Mouse (Mus musculus) midbrain, embryonic 11.5 days (tissue): Measurements from ENCODE around the gene Psd. TPM values are rescaled to one million over a fixed set of nuclear protein-coding genes. Genes with fewer than 3 reads are reported as not detected.

Source experiments
- ATAC-seq: fragments of 200-750 bp; cut with Nextera tagmentation; 2 replicates; pipeline ENCODE4 v1.8.0; 2017; ENCODE audit warnings: moderate TSS enrichment, moderate library complexity; ENCODE audit not compliant: low FRiP score
- DNase-seq: peaks from one replicate; pipeline ENCODE4 v3.0.0; 2015; ENCODE audit warnings: low spot score; ENCODE audit errors: missing footprints
- H3K27ac ChIP-seq: fragments of 300-500 bp; sonication (generic); 2 replicates; pipeline ENCODE4 v1.5.1; 2014; ENCODE audit warnings: low read depth, low read length
- H3K27me3 ChIP-seq: fragments of 300-500 bp; sonication (generic); 2 replicates; pipeline ENCODE4 v1.6.1; 2014; ENCODE audit warnings: mild to moderate bottlenecking, low read length, moderate library complexity, mixed read lengths; ENCODE audit not compliant: control insufficient read depth, insufficient read depth
- H3K36me3 ChIP-seq: fragments of 300-500 bp; sonication (generic); 2 replicates; pipeline ENCODE4 v1.6.1; 2014; ENCODE audit warnings: mild to moderate bottlenecking, low read length, moderate library complexity, mixed read lengths; ENCODE audit not compliant: control insufficient read depth, insufficient read depth
- H3K4me1 ChIP-seq: fragments of 300-500 bp; sonication (generic); 2 replicates; pipeline ENCODE4 v1.6.1; 2014; ENCODE audit warnings: low read length; ENCODE audit not compliant: control insufficient read depth, insufficient read depth
- H3K4me2 ChIP-seq: fragments of 300-500 bp; sonication (generic); 2 replicates; pipeline ENCODE4 v1.6.1; 2014; ENCODE audit warnings: mild to moderate bottlenecking, moderate library complexity
- H3K4me3 ChIP-seq: fragments of 300-500 bp; sonication (generic); 2 replicates; pipeline ENCODE4 v1.5.1; 2014; ENCODE audit warnings: low read depth, low read length
- H3K9ac ChIP-seq: fragments of 300-500 bp; sonication (generic); 2 replicates; pipeline ENCODE4 v1.6.1; 2014; ENCODE audit warnings: low read length
- H3K9me3 ChIP-seq: fragments of 300-500 bp; sonication (generic); 2 replicates; pipeline ENCODE4 v1.6.1; 2016; ENCODE audit warnings: low read length; ENCODE audit not compliant: control insufficient read depth
- WGBS: fragments of 180-500 bp; shearing (Covaris S2); extraction: QIAGEN DNeasy Blood & Tissue Kit; methylation state at CpG from one replicate; pipeline ENCODE4 v1.1.7; 2014; 5-methylcytosine and 5-hydroxymethylcytosine counted together
- polyA plus RNA-seq: library from polyadenylated mRNA; unstranded; fragments of >200 nt; fragmentation: Nextera tagmentation; extraction: Ambion mirVana; gene quantifications from 2 replicates; pipeline ENCODE4 v1.2.1, GENCODE M21; 2014

Gene Psd
- polyA plus RNA-seq, 1 experiment from 2014 or later, result 10.7 TPM

DNA sequence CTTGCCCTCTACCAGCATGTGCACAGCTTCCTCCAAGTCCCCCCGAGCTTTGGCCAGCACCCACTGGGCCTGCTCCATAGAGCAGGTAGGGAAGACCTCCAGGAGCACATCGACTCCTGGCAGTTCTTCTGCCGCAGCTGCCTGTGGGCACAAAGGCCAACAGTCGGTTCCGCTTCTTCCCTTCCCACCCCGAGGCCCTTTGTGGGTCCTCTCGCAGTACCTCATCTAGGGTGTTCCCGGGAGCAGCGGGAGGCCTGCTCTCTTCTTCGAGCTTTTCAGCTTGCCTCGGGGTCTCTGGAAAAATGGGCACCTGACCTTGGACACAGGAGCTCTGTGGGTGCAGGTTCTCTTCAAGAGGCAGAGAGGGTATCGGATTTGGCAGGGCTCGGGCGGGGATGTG is 4.4 kb upstream of the Psd start:
- H3K4me2 ChIP-seq, result no peak overlapping the region
- 0 out of 2 replicates have a peak, but pooled peaks cover 3% of the 10 kb centered on the region for H3K27me3 ChIP-seq
- H3K9me3 ChIP-seq, result no peaks in the 10 kb centered on the region
- no peaks in the 10 kb centered on the region for H3K36me3 ChIP-seq
- no peak overlapping the region for H3K27ac ChIP-seq
- WGBS, result 93% methylated on average over 14 of the region's 14 CpGs
- DNase-seq, result peak; percentile 80
- H3K4me1 ChIP-seq, result peaks cover 26% of the 10 kb centered on the region
- no peak for ATAC-seq
- no peak overlapping the region for H3K9ac ChIP-seq
- no peak overlapping the region for H3K4me3 ChIP-seq

DNA sequence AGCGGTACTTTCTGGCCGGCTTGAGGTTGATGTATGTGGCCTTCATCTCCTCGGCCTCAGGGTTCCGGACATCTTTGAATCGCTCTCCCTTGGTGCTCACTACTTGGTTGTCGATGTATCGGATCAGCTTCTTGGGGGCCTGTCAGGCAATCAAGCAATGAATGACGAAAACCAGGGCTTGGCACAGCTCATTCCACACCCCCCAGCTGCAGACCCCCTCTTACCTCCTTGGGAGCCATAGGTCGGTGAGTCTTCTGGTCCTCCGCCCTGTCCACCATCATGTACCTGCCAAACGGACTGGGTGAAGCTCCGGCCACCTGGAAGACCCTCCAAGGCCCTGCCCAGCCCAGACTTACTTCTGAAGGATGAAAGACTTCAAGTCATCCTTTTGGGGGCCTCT is 3.7 kb upstream of the Psd start:
- H3K9ac ChIP-seq, result no peak overlapping the region
- DNase-seq (no peak), ATAC-seq (no peak)
- H3K4me3 ChIP-seq, result no peak overlapping the region
- no peaks in the 10 kb centered on the region for H3K36me3 ChIP-seq
- H3K4me1 ChIP-seq, result peaks cover 32% of the 10 kb centered on the region
- H3K27me3 ChIP-seq, result peaks cover 5% of the 10 kb centered on the region; the same call in 1 of the 2 replicates
- H3K4me2 ChIP-seq, result no peak overlapping the region
- 91% methylated on average over 12 of the region's 12 CpGs for WGBS
- no peak overlapping the region for H3K27ac ChIP-seq
- no peaks in the 10 kb centered on the region for H3K9me3 ChIP-seq

DNA sequence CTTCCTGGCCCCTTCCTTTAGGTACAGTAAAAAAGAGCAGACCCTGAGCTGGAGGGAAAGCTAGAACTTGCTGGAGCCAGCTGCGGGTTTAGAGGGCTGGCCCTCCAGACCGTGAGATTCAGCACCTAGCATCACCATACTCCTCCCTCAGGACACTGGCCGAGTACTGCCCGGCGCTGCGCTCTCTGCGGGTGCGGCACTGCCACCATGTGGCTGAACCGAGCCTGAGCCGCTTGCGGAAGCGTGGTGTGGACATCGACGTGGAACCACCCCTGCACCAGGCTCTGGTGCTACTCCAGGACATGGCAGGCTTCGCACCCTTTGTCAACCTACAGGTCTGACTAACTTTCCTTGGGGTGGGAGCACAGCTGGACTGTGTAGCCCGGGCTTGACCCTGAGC is 3.0 kb upstream of the Psd start:
- peaks cover 12% of the 10 kb centered on the region for H3K27me3 ChIP-seq

DNA sequence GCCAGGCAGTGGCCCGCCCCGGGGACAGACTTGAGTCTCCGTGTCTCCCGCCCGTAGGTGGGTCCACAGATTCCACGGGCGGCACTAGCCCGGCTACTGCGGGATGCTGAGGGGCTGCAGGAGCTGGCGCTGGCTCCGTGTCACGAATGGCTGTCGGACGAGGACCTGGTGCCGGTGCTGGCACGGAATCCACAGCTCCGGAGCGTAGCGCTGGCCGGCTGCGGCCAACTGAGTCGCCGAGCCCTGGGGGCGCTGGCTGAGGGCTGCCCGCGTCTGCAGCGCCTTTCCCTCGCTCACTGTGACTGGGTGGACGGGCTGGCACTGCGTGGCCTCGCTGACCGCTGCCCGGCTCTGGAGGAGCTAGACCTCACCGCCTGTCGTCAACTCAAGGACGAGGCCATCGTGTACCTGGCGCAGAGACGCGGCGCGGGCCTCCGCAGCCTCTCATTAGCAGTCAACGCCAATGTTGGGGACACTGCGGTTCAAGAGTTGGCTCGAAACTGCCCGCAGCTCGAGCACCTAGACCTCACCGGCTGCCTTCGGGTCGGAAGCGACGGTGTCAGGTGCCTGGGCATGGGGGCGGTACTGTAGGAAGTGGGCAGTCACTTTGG is 2.2 kb upstream of the Psd start:
- WGBS, result 1% methylated on average over 54 of the region's 54 CpGs
- DNase-seq (peak; percentile 89), ATAC-seq (no peak)
- H3K9ac ChIP-seq, result peak overlapping the region; percentile 80
- H3K27ac ChIP-seq, result peak overlapping the region; percentile 89
- no peaks in the 10 kb centered on the region for H3K9me3 ChIP-seq
- peak overlapping the region; percentile 100 for H3K4me2 ChIP-seq
- peak overlapping the region; percentile 65 for H3K4me3 ChIP-seq
- peaks cover 15% of the 10 kb centered on the region for H3K27me3 ChIP-seq
- H3K36me3 ChIP-seq, result no peaks in the 10 kb centered on the region
- peaks cover 33% of the 10 kb centered on the region for H3K4me1 ChIP-seq

More for the DNA sequence above, 3.0 kb upstream of the Psd start:
- H3K4me2 ChIP-seq, result peak overlapping the region; percentile 19; the same call in 1 of the 2 replicates
- peak; percentile 96 for DNase-seq
- WGBS, result 6% methylated on average over 16 of the region's 16 CpGs
- ATAC-seq, result peak; percentile 38
- H3K36me3 ChIP-seq, result no peaks in the 10 kb centered on the region
- peaks cover 33% of the 10 kb centered on the region for H3K4me1 ChIP-seq
- no peaks in the 10 kb centered on the region for H3K9me3 ChIP-seq
- no peak overlapping the region for H3K9ac ChIP-seq
- H3K4me3 ChIP-seq, result peak overlapping the region; percentile 4; the same call in 1 of the 2 replicates
- H3K27ac ChIP-seq, result no peak overlapping the region

DNA sequence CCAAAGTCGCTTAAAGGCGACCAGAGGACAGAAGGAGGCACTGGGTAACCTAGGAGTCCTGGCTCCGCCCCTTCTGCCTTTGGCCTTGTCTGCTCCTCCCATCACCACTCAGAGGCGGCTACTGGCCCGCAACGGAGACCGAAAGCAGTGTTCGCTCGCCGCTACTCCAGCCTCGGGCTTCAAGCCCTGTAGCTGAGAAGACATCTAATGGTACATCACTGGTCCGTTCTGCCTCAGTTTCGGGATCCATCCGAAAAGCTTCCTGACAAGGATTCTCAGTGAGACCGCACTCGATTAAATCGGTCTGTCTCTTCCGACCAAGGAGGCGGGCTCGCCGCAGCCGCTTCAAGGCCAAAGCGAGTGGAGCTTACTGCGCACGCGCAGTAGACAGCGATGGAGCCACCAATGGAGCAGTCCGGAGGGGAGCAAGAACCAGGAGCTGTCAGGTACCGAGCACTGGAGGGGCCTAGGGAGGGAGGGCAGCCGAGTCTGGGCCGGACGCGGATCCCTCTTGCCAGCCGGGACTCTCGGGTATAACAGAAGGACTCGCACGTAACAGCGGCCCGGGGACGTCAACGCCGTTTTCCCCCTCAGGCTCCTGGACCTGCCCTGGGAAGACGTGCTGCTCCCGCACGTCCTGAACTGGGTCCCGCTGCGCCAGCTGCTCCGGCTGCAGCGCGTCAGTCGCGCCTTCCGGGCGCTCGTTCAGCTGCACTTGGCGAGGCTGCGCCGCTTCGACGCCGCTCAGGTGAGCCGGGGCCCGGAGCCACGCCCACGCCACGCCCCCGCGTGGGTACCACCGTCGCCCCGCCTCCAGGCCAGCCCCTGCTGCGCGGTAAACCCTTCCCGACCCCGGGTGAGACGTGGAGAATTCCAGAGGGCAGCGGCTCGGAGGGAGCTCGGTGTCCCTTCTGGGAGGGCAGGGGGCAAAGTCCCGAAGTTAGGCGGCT is 1.4 kb upstream of the Psd start, which contains the start of gene Fbxl15:
Gene Fbxl15, plus strand, starts transcription at position 104 of the 950 bp plus-strand sequence.
- under 1% methylated on average over 80 of the region's 81 CpGs for WGBS
- H3K9me3 ChIP-seq, result no peaks in the 10 kb centered on the region
- peaks cover 33% of the 10 kb centered on the region for H3K4me1 ChIP-seq
- no peaks in the 10 kb centered on the region for H3K36me3 ChIP-seq
- peak; percentile 86 for ATAC-seq
- H3K27ac ChIP-seq, result peak within 1 kb of the TSS; percentile 89
- H3K9ac ChIP-seq, result peak within 1 kb of the TSS; percentile 80
- peaks cover 15% of the 10 kb centered on the region for H3K27me3 ChIP-seq
- peak within 1 kb of the TSS; percentile 65 for H3K4me3 ChIP-seq
- DNase-seq, result peak; percentile 99
- H3K4me2 ChIP-seq, result peak within 1 kb of the TSS; percentile 100

DNA sequence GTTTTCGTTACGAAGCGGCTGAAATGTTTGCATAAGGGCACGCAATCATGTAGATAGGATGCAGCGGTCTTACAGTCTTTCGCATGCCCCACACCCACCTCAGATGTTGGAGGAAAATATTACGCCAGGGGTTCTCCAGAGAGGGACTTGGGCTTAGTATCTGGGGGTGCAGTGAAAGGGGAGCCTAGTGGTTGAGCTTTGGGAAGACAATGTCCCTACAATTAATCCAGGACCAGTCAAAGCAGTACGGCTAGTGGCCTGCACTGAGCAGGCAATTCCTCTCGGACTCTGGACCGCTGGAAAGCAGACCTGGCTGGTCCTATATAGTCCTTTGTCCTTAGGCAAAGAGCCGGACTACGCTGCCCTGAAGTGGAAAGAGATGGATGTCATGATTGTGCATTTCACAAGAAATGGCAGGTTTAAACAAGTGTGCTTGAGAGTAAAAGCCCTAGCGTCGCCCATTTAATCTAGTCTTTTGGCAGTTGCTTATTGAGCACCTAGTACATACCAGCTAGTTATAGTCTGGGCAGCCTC is 642 bp upstream of the Psd start:
- H3K27me3 ChIP-seq, result peaks cover 15% of the 10 kb centered on the region
- peak overlapping the region; percentile 100 for H3K4me2 ChIP-seq
- ATAC-seq (no peak), DNase-seq (no peak)
- no peaks in the 10 kb centered on the region for H3K9me3 ChIP-seq
- H3K4me1 ChIP-seq, result peaks cover 31% of the 10 kb centered on the region
- peak overlapping the region; percentile 89 for H3K27ac ChIP-seq
- peak overlapping the region; percentile 65 for H3K4me3 ChIP-seq
- no peaks in the 10 kb centered on the region for H3K36me3 ChIP-seq
- 28% methylated on average over 14 of the region's 14 CpGs for WGBS
- 0 out of 2 replicates have a peak overlapping the region, but pooled peaks have one; percentile 10 for H3K9ac ChIP-seq

DNA sequence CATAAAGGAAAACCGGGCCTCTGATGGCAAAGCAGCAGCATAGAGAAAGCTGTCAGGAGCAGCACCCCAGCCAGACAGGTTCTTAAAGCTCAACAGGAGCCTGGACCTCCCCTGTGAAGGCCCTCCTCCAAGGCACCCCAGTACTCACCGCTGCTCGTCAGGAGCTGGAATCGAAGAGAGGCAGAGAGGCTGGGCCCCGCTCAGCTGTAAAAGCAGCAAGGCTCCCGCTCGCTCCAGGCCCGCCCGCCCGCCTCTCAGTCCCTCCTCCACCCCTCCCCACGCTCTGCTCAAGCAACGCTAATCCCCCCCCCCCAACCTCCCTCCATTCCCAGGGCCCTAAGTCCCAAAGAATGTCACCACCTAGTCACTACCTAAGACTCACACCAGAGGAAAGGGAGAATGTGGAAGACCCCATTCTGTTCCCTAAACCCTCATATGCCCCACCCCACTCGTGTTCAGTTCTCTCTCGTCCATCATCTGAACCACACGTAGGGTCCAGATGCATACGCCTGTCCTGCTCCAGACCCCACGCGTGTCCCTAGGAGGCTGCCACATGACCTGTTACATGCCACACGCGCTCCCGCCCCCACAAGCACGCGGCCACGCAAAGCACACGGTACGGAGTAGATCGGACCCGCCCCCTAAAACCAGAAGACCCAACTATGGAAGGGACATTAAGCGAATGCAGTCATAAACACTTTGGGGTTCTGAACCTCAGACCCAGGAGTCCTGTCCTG is 769 bp downstream of the Psd start:
- WGBS, result 3% methylated on average over 25 of the region's 29 CpGs
- no peak for ATAC-seq
- H3K4me2 ChIP-seq, result peak overlapping the region; percentile 100
- no peaks in the 10 kb centered on the region for H3K36me3 ChIP-seq
- H3K4me1 ChIP-seq, result peaks cover 43% of the 10 kb centered on the region
- no peak for DNase-seq
- peak overlapping the region; percentile 24 for H3K4me3 ChIP-seq
- no peaks in the 10 kb centered on the region for H3K9me3 ChIP-seq
- H3K27me3 ChIP-seq, result peaks cover 15% of the 10 kb centered on the region
- no peak overlapping the region for H3K27ac ChIP-seq
- H3K9ac ChIP-seq, result peak overlapping the region; percentile 44

DNA sequence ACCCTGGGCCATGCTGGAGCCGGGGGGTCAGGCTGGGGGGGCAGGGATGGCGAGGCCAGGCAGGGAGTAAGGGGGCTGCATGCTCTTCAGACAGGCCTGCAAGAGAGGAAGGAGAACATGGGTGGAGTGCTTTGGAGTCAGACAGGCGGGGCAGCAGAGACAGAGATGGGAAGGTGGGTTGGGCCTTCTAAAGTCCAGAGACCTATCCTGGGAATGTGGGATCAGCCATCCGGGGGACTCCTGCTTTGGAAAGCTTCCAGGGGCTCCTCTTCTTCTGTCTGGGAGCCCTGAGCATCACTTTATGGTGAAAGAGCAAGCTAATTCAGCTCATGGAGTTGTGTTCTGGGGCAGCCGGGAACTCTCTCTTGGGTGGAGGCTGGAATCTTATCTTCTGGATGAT is 2.0 kb downstream of the Psd start:
- Histone ChIP-seq H3K4me3 (no peak overlapping the region), H3K4me1 (peaks cover 49% of the 10 kb centered on the region), H3K27me3 (peaks cover 22% of the 10 kb centered on the region), H3K9ac (no peak overlapping the region), H3K9me3 (no peaks in the 10 kb centered on the region), H3K36me3 (no peaks in the 10 kb centered on the region), H3K4me2 (no peak overlapping the region), H3K27ac (no peak overlapping the region)
- ATAC-seq, result no peak
- DNase-seq, result peak; percentile 57
- WGBS, result 68% methylated on average over 5 of the region's 5 CpGs
